Mouse (Mus musculus) kidney, adult 11 months (tissue): ENCODE measurements around the gene Fam90a1a.
A peak's percentile ranks its signal among the peaks of the same experiment; 100 is the strongest.
"Not testable (repeated sequence)": the region's sequence is repeated elsewhere in the genome, so short reads cannot be mapped to it uniquely, and the experiment has no call there.

ENCODE experiments used
- DNase-seq: peaks from one replicate; pipeline ENCODE4 v3.0.0; 2022

Fam90a1a gene

GRCm38 (mm10) chr8:21958414-21958813 is at the start of gene Fam90a1a:
Gene Fam90a1a (plus strand): TSS chr8:21958714.
- no peak for DNase-seq

- DNase-seq: no peak
Observed at GRCm38 (mm10) chr8:21911931-21912330, 46.6 kb upstream of the Fam90a1a start.

GRCm38 (mm10) chr8:21912554-21912953 is 46.0 kb upstream of the Fam90a1a start:
- DNase-seq: no peak

GRCm38 (mm10) chr8:21915625-21916024 is 42.9 kb upstream of the Fam90a1a start:
- DNase-seq: no peak

GRCm38 (mm10) chr8:21930754-21931153 is 27.8 kb upstream of the Fam90a1a start:
- DNase-seq: not testable (repeated sequence)

- no peak for DNase-seq
Observed at GRCm38 (mm10) chr8:21932610-21933009, 25.9 kb upstream of the Fam90a1a start, which contains the start of gene Defb15. Gene Defb15 (minus strand): TSS chr8:21932710.

GRCm38 (mm10) chr8:21938052-21938451 is 20.5 kb upstream of the Fam90a1a start, which contains the start of gene Defb35:
Gene Defb35 (plus strand): TSS chr8:21938352.
- not testable (repeated sequence) for DNase-seq

GRCm38 (mm10) chr8:21946462-21946861 is 12.1 kb upstream of the Fam90a1a start, which contains the start of gene Defb13:
Gene Defb13 (plus strand): TSS chr8:21946762.
- no peak for DNase-seq

- DNase-seq: peak; percentile 7
Observed at GRCm38 (mm10) chr8:21947311-21948017, 11.1 kb upstream of the Fam90a1a start.

GRCm38 (mm10) chr8:21955321-21955720 is 3.2 kb upstream of the Fam90a1a start:
- DNase-seq: peak; percentile 19

- no peak for DNase-seq
Observed at GRCm38 (mm10) chr8:21956336-21956735, 2.2 kb upstream of the Fam90a1a start.

- DNase-seq: no peak
Observed at GRCm38 (mm10) chr8:21966646-21967045, 8.1 kb downstream of the Fam90a1a start.

GRCm38 (mm10) chr8:21969475-21969874 is 11.0 kb downstream of the Fam90a1a start, which contains the start of gene Ccdc70:
Gene Ccdc70 (plus strand): TSS chr8:21969775.
- no peak for DNase-seq

- DNase-seq: no peak
Observed at GRCm38 (mm10) chr8:21978193-21978592, 19.7 kb downstream of the Fam90a1a start.

- DNase-seq: peak; percentile 5
Observed at GRCm38 (mm10) chr8:21981664-21982337, 23.3 kb downstream of the Fam90a1a start.

GRCm38 (mm10) chr8:21992184-21992583 is 33.7 kb downstream of the Fam90a1a start:
- peak; percentile 26 for DNase-seq

GRCm38 (mm10) chr8:21995181-21995580 is 36.7 kb downstream of the Fam90a1a start:
- DNase-seq: no peak

- no peak for DNase-seq
Observed at GRCm38 (mm10) chr8:22004750-22005522, 46.4 kb downstream of the Fam90a1a start.

GRCm38 (mm10) chr8:22006423-22006822 is 47.9 kb downstream of the Fam90a1a start:
- no peak for DNase-seq

- no peak for DNase-seq
Observed at GRCm38 (mm10) chr8:22009403-22009802, 50.9 kb downstream of the Fam90a1a start.

GRCm38 (mm10) chr8:22013034-22013707 is 54.7 kb downstream of the Fam90a1a start:
- DNase-seq: no peak
